Mouse (Mus musculus) kidney, embryonic 15.5 days (tissue): ENCODE data around the gene Dmrtc2. TPM values are rescaled to one million over a fixed set of nuclear protein-coding genes. Genes with fewer than 3 reads are reported as not detected.
A peak's percentile ranks its signal among the peaks of the same experiment; 100 is the strongest.
"Not testable (repeated sequence)": the region's sequence is repeated elsewhere in the genome, so short reads cannot be mapped to it uniquely, and the experiment has no call there.

Experiments
- ATAC-seq: fragments of 200-750 bp; cut with Nextera tagmentation; replicated peaks from 2 replicates; pipeline ENCODE4 v1.8.0; 2017; ENCODE audit warnings: moderate TSS enrichment; ENCODE audit not compliant: low FRiP score
- H3K27ac ChIP-seq: fragments of 300-500 bp; sonication (generic); 2 replicates; pipeline ENCODE4 v1.5.1; 2015; ENCODE audit warnings: mild to moderate bottlenecking, inconsistent platforms
- H3K27me3 ChIP-seq: fragments of 300-500 bp; sonication (generic); 2 replicates; pipeline ENCODE4 v1.6.1; 2015; ENCODE audit warnings: inconsistent platforms
- H3K36me3 ChIP-seq: fragments of 300-500 bp; sonication (generic); 2 replicates; pipeline ENCODE4 v1.6.1; 2015; ENCODE audit warnings: inconsistent platforms
- H3K4me1 ChIP-seq: fragments of 300-500 bp; sonication (generic); 2 replicates; pipeline ENCODE4 v1.6.1; 2015; ENCODE audit warnings: inconsistent platforms
- H3K4me2 ChIP-seq: fragments of 300-500 bp; sonication (generic); 2 replicates; pipeline ENCODE4 v1.6.1; 2015; ENCODE audit warnings: moderate library complexity, mild to moderate bottlenecking, inconsistent platforms
- H3K4me3 ChIP-seq: fragments of 300-500 bp; sonication (generic); replicated peaks from 2 replicates; pipeline ENCODE4 v1.5.1; 2015; ENCODE audit warnings: mild to moderate bottlenecking, inconsistent platforms
- H3K9ac ChIP-seq: fragments of 300-500 bp; sonication (generic); 2 replicates; pipeline ENCODE4 v1.6.1; 2015; ENCODE audit warnings: mild to moderate bottlenecking, inconsistent platforms
- H3K9me3 ChIP-seq: fragments of 300-500 bp; sonication (generic); replicated peaks from 2 replicates; pipeline ENCODE4 v1.6.1; 2016; ENCODE audit warnings: inconsistent platforms
- WGBS: fragments of 180-500 bp; shearing (Covaris S2); methylation state at CpG from one replicate; pipeline ENCODE4 v1.1.7; 2015; ENCODE audit warnings: mixed read lengths; 5-methylcytosine and 5-hydroxymethylcytosine counted together
- polyA plus RNA-seq: library from polyadenylated mRNA; unstranded; fragments of >200 nt; fragmentation: Nextera tagmentation; extraction: Ambion mirVana; gene quantifications from 2 replicates; pipeline ENCODE4 v1.2.1, GENCODE M21; 2015

Gene Dmrtc2
- polyA plus RNA-seq, 1 experiment from 2014 or later: not detected

DNA sequence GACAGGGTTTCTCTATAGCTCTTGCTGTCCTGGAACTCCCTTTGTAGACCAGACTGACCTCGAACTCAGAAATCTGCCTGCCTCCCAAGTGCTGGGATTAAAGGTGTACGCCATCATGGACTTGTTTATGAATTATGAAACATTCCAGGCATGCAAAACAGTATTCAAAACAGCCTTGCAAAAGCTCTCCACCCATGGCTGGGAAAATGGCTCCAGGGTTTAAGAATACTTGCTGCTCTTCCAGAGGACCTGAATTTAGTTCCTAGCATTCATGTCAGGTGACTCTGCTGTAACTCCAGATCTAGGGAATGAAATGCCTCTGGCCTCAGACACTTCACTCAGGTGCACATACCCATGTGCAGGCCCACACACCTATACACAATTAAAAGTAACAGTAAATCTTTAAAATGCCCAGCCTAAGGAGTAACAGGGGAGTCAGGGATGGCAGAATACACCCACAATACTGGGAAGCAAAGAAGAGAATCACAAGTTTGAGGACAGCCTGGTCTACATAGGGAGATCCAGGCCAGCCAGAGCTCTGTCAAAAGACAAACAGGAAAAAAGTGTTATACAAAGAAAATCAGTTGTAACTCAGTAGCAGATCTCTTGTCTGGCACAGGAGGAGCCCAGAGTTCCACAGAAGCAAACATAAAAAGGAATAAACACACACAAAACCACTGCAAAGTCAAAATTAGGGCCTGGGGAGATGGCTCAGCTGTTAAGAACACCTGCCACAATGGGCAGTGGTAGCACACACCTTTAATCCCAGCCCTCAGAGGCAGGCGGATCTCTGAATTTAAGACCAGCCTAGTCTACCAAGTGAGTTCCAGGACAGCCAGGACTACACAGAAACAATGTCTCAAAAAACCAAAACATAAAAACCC lies 21.6 kb downstream of the Dmrtc2 start:
- no peak overlapping the region for H3K9ac ChIP-seq
- H3K36me3 ChIP-seq: peaks cover 48% of the 10 kb centered on the region
- ATAC-seq: no peak
- H3K9me3 ChIP-seq: no peaks in the 10 kb centered on the region
- H3K4me2 ChIP-seq: no peak overlapping the region
- no peaks in the 10 kb centered on the region for H3K27me3 ChIP-seq
- H3K4me1 ChIP-seq: peaks cover 40% of the 10 kb centered on the region
- no peak overlapping the region for H3K27ac ChIP-seq
- WGBS: 72% methylated on average over 3 of the region's 3 CpGs
- H3K4me3 ChIP-seq: no peak overlapping the region

DNA sequence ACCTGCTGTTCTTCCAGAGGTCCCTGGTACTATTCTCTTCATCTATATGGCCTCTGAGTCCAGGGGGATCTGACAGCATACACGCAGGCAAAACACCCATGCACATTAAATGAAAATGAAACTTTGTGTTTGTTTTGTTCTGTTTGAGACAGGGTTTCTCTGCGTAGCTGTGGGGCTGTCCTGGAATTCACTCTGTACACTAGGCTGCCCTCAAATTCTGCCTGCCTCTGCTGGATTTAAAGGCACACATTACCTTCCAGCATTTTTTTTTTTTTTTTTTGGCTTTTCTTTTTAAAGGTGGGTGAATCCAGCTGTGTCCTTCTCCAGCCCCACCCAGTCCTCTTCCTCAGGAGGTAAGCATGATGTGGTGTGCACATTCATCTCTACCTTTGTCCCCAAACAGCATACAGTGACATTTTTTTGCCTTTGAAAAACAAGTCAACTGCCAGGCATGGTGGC lies 22.3 kb downstream of the Dmrtc2 start:
- ATAC-seq: no peak
- no peaks in the 10 kb centered on the region for H3K9me3 ChIP-seq
- H3K36me3 ChIP-seq: peaks cover 42% of the 10 kb centered on the region
- peaks cover 33% of the 10 kb centered on the region for H3K4me1 ChIP-seq
- no peak overlapping the region for H3K4me3 ChIP-seq
- 70% methylated on average over 2 of the region's 2 CpGs for WGBS
- no peak overlapping the region for H3K27ac ChIP-seq
- no peak overlapping the region for H3K4me2 ChIP-seq
- no peaks in the 10 kb centered on the region for H3K27me3 ChIP-seq
- H3K9ac ChIP-seq: no peak overlapping the region

GRCm38 (mm10) chr7:24895749-24896148 lies 25.9 kb downstream of the Dmrtc2 start:
- not testable (repeated sequence) for ATAC-seq, H3K36me3 ChIP-seq, H3K27me3 ChIP-seq, H3K27ac ChIP-seq, H3K4me3 ChIP-seq, H3K9me3 ChIP-seq, H3K4me2 ChIP-seq, H3K4me1 ChIP-seq, H3K9ac ChIP-seq
- WGBS: 92% methylated on average over 2 of the region's 2 CpGs

DNA sequence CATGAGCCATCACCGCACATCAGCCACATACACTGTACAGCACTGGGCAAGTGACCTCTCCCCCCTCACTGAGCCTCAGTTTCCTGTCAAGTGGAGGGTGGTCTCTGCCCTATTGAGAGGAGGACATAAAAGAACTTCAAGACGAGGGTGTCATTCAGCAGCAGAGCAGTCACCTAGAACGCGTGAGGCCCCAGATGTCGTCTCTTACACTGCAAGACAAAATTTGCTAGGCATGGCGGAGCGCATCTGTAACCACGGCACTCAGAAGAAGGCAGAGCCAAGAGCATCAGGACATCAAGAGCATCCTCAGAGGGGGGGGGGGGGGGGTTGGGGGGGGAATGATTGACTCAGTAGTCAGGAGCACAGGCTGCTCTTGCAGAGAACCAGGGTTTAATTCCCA lies 26.4 kb downstream of the Dmrtc2 start:
- Histone ChIP-seq H3K4me3 (no peak overlapping the region), H3K9me3 (no peaks in the 10 kb centered on the region), H3K9ac (no peak overlapping the region), H3K4me2 (no peak overlapping the region), H3K27me3 (no peaks in the 10 kb centered on the region), H3K36me3 (peaks cover 1% of the 10 kb centered on the region; the same call in 1 of the 2 replicates), H3K27ac (no peak overlapping the region), H3K4me1 (0 out of 2 replicates have a peak, but pooled peaks cover 2% of the 10 kb centered on the region)
- WGBS: 66% methylated on average over 8 of the region's 8 CpGs
- no peak for ATAC-seq

DNA sequence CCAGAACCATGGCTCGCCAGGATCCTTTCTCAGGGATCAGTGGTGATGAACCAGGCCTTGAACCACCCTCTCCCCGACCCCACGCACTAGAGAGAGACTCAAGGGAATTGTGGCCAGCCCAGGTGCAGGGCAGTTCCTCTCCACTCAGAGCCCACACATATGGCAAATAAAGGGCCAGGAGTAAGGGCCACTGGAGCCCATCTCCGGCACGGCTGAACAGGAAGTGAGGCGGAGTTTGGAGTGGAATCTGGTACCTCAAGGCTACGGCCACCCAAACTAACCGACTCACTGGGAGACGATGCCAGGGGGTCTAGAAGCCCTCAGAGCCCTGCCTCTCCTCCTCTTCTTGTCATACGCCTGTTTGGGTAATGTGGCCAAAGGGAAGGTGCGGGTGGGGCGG lies 27.4 kb downstream of the Dmrtc2 start, which contains the start of gene Cd79a:
Gene Cd79a (plus strand): TSS at position 158 of the 400 bp plus-strand sequence.
- peak within 1 kb of the TSS; percentile 4; the same call in 1 of the 2 replicates for H3K9ac ChIP-seq
- H3K4me3 ChIP-seq: no peak within 1 kb of the TSS
- no peak within 1 kb of the TSS for H3K27ac ChIP-seq
- no peaks in the 10 kb centered on the region for H3K9me3 ChIP-seq
- H3K36me3 ChIP-seq: no peaks in the 10 kb centered on the region
- 64% methylated on average over 12 of the region's 12 CpGs for WGBS
- H3K4me2 ChIP-seq: no peak within 1 kb of the TSS
- no peak for ATAC-seq
- H3K4me1 ChIP-seq: peaks cover 8% of the 10 kb centered on the region
- no peaks in the 10 kb centered on the region for H3K27me3 ChIP-seq

DNA sequence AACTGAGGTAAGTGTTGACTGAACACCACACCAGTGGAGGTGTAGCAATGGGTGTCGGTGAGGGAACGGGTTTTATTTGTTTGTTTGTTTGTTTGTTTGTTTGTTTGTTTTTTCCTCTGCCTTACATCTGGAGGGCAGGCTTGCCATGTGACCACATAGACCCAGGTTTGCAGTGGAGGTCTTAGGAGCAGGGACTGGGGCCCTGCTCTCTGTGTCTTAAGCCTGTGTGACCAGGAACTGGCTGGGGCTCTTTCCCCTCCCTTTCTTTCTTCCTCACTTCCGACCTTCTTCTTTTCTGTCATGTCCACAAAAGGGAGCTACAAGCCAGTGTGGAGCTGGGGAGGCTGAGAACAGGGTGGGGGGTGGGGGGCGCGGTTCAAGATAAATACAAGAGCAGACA lies 28.1 kb downstream of the Dmrtc2 start:
- WGBS: 78% methylated on average over 5 of the region's 5 CpGs
- no peak for ATAC-seq
- H3K9ac ChIP-seq: no peak overlapping the region
- no peaks in the 10 kb centered on the region for H3K9me3 ChIP-seq
- no peaks in the 10 kb centered on the region for H3K27me3 ChIP-seq
- no peak overlapping the region for H3K4me2 ChIP-seq
- H3K36me3 ChIP-seq: no peaks in the 10 kb centered on the region
- H3K4me1 ChIP-seq: peaks cover 13% of the 10 kb centered on the region
- H3K27ac ChIP-seq: no peak overlapping the region
- H3K4me3 ChIP-seq: no peak overlapping the region

DNA sequence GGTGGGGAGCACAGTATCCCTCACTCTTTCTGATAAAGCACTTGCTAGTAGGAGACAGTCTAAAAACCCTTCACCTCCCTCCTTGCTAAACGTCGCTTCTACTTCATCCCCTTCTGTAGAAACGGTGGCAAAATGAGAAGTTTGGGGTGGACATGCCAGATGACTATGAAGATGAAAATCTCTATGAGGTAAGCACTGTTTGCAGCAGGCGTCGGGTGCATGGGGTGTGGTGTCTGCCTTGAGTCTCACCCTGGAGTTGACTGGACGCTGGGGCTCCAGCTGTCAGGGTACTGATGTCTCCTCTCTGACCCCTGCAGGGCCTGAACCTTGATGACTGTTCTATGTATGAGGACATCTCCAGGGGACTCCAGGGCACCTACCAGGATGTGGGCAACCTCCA lies 31.3 kb downstream of the Dmrtc2 start:
- peaks cover 35% of the 10 kb centered on the region for H3K4me1 ChIP-seq
- no peak overlapping the region for H3K27ac ChIP-seq
- 67% methylated on average over 6 of the region's 6 CpGs for whole genome bisulfite sequencing
- H3K27me3 ChIP-seq: no peaks in the 10 kb centered on the region
- no peak overlapping the region for H3K4me3 ChIP-seq
- H3K4me2 ChIP-seq: no peak overlapping the region
- no peaks in the 10 kb centered on the region for H3K36me3 ChIP-seq
- no peak for ATAC-seq
- H3K9me3 ChIP-seq: no peaks in the 10 kb centered on the region
- no peak overlapping the region for H3K9ac ChIP-seq

GRCm38 (mm10) chr7:24901842-24902241 lies 32.0 kb downstream of the Dmrtc2 start:
- no peaks in the 10 kb centered on the region for H3K9me3 ChIP-seq
- peaks cover 42% of the 10 kb centered on the region for H3K4me1 ChIP-seq
- 0 out of 2 replicates have a peak overlapping the region, but pooled peaks have one; percentile 74 for H3K4me3 ChIP-seq
- WGBS: 66% methylated on average over 1 of the region's 1 CpGs
- H3K36me3 ChIP-seq: no peaks in the 10 kb centered on the region
- 0 out of 2 replicates have a peak overlapping the region, but pooled peaks have one; percentile 78 for H3K9ac ChIP-seq
- H3K27ac ChIP-seq: peak overlapping the region; percentile 90
- H3K4me2 ChIP-seq: peak overlapping the region; percentile 65
- no peaks in the 10 kb centered on the region for H3K27me3 ChIP-seq
- no peak for ATAC-seq

DNA sequence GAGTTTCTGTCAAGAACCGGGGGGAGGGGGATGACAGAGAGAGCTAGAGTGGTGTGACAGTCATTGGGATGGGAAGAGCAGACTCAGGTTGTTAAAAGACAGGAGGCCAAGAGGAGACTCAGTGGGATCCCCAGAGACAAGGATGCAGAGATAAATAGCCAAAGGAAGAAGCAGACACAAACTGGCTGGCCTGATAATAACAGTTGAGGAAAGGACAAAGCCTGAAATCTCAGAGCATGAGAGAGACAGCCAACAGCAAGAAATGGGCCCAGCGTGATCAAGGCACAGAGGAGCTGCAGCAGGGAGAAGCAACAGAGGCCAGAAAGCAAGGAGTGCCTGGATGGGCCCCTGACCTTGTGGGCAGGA lies 32.4 kb downstream of the Dmrtc2 start:
- 54% methylated on average over 2 of the region's 2 CpGs for WGBS
- Histone ChIP-seq H3K4me1 (peaks cover 46% of the 10 kb centered on the region), H3K4me3 (peak overlapping the region; percentile 74), H3K27me3 (no peaks in the 10 kb centered on the region), H3K4me2 (peak overlapping the region; percentile 65), H3K9me3 (no peaks in the 10 kb centered on the region), H3K36me3 (no peaks in the 10 kb centered on the region), H3K27ac (peak overlapping the region; percentile 90), H3K9ac (peak overlapping the region; percentile 78)
- ATAC-seq: no peak

- peak; percentile 27; the same call in 1 of the 2 replicates for ATAC-seq
- H3K9ac ChIP-seq: peak within 1 kb of the TSS; percentile 78
- no peaks in the 10 kb centered on the region for H3K9me3 ChIP-seq
- WGBS: 6% methylated on average over 61 of the region's 68 CpGs
- peaks cover 5% of the 10 kb centered on the region; the same call in 1 of the 2 replicates for H3K36me3 ChIP-seq
- H3K4me1 ChIP-seq: peaks cover 49% of the 10 kb centered on the region
- H3K27me3 ChIP-seq: no peaks in the 10 kb centered on the region
- peak within 1 kb of the TSS; percentile 90 for H3K27ac ChIP-seq
- peak within 1 kb of the TSS; percentile 74 for H3K4me3 ChIP-seq
- H3K4me2 ChIP-seq: peak within 1 kb of the TSS; percentile 65
Measured at GRCm38 (mm10) chr7:24902630-24903443, 33.0 kb downstream of the Dmrtc2 start, which contains the start of gene Arhgef1. TSS of gene Arhgef1 (plus strand) at chr7:24902912.

DNA sequence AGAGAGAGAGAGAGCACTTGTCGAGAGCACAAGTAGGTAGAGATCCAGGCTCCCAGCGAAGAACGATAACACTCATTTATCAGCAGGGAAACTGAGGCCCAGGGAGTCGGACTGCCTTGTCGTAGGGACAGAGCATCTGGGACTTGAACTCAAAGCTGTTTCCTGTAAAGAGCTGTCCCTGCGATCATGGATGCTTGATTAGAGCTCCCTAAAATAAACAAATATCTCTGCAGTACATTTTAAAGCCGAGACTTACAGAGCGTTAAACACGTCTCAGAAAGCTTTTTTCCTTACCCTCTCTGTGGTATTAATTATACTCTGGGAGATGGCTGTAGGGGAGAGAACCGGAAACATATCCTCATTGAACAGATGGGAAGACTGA lies 33.6 kb downstream of the Dmrtc2 start:
- Histone ChIP-seq H3K27me3 (no peaks in the 10 kb centered on the region), H3K27ac (peak overlapping the region; percentile 90), H3K4me3 (peak overlapping the region; percentile 74), H3K9ac (peak overlapping the region; percentile 78), H3K4me1 (peaks cover 49% of the 10 kb centered on the region), H3K4me2 (peak overlapping the region; percentile 65), H3K9me3 (no peaks in the 10 kb centered on the region), H3K36me3 (peaks cover 11% of the 10 kb centered on the region)
- ATAC-seq: no peak
- WGBS: 32% methylated on average over 10 of the region's 10 CpGs

- H3K27ac ChIP-seq: peak overlapping the region; percentile 90
- peak; percentile 96 for ATAC-seq
- H3K4me1 ChIP-seq: peaks cover 49% of the 10 kb centered on the region
- under 1% methylated on average over 30 of the region's 30 CpGs for WGBS
- no peaks in the 10 kb centered on the region for H3K27me3 ChIP-seq
- peak overlapping the region; percentile 74 for H3K4me3 ChIP-seq
- H3K36me3 ChIP-seq: peaks cover 17% of the 10 kb centered on the region
- peak overlapping the region; percentile 78 for H3K9ac ChIP-seq
- H3K4me2 ChIP-seq: peak overlapping the region; percentile 65
- H3K9me3 ChIP-seq: no peaks in the 10 kb centered on the region
Measured at GRCm38 (mm10) chr7:24904070-24904483, 34.2 kb downstream of the Dmrtc2 start.
